In genomic region chr17:71256806-71257536, GRCm38 (mm10) we compare ENCODE assay signal across 13 mouse cellular contexts. TPM values are rescaled to one million over a fixed set of nuclear protein-coding genes. Genes with fewer than 3 reads are reported as not detected.
DNase-seq lines count a peak whose midpoint lies in the region; ATAC-seq lines count a peak whose summit lies in the region.
"Had no signal": no experiment of that assay in that cellular context is flagged by ENCODE, and none has a peak within 500 bp of the region (broad histone marks: within the 10 kb centered on the region; RNA-seq: fewer than 3 reads in every experiment).

No protein-coding gene starts in this region.

- peaks cover 27% of the 10 kb centered on the region for H3K79me2 ChIP-seq in macrophage (ENCODE audit: inconsistent target)

- H3K27ac ChIP-seq in macrophage, result peak overlapping the region; percentile 82
- H3K27ac ChIP-seq: embryonic facial prominence, embryonic 13.5 days; kidney, embryonic 15.5 days had no signal

- H3K4me3 ChIP-seq in macrophage (ENCODE audit: inconsistent target), result no peak overlapping the region
- H3K4me3 ChIP-seq: embryonic facial prominence, embryonic 13.5 days; kidney, embryonic 15.5 days had no signal

- peak; percentile 63 for ATAC-seq in common myeloid progenitor, adult 5-6 weeks (replicated peaks; ENCODE audit: low read depth, poor library complexity, severe bottlenecking)
- ATAC-seq: midbrain, embryonic 16.5 days had no signal

- H3K36me3 ChIP-seq in macrophage (ENCODE audit: inconsistent target), result no peaks in the 10 kb centered on the region

- peak; percentile 36 to 54 for DNase-seq in cerebellum, postnatal 25 days
- no peak for DNase-seq in cerebellum, adult 11-12 months
- peak; percentile 33 for DNase-seq in A20 (ENCODE audit: low read depth, low spot score)
- DNase-seq in frontal cortex, postnatal 36 days (ENCODE audit: low spot score in 2 of 2), result no peak
- no peak for DNase-seq in right cerebral cortex, adult 2 months (ENCODE audit: low spot score in 2 of 2)
- no peak for DNase-seq in frontal cortex, postnatal 25 days (ENCODE audit: low spot score in 2 of 2)
- DNase-seq: layer of hippocampus, postnatal 36 days; thymus, postnatal 25 days had no signal

- 10% methylated on average over 13 of the region's 13 CpGs for WGBS in macrophage (ENCODE audit: missing documents)

RNA-seq across cellular contexts. Expression of gene Emilin2, which starts 54.8 kb away (rescaled TPM):
- 36.8 and 41.2 TPM in 2 replicates for total RNA-seq in common myeloid progenitor, adult 5-6 weeks (2017)
- 100 to 1,000 TPM in 1 of 26 experiments, 10 to 100 TPM in 25; 14.5 to 104 (median 41.1) TPM for total RNA-seq in macrophage (2018; cell fraction: chromatin; rRNA removed)
- 10 to 100 TPM; 30.7 to 80.5 (median 44.7) TPM for total RNA-seq in macrophage (2018; cell fraction: cytosol; rRNA removed)
- total RNA-seq in macrophage (2018; cell fraction: nucleus; rRNA removed), result 100 to 1,000 TPM in 13 of 26 experiments, 10 to 100 TPM in 13; 46.7 to 189 (median 99.7) TPM
- 41.3 to 106 TPM (median 76.2 TPM) in 3 replicates for polyA plus RNA-seq in macrophage (2018)

Comparison
In these comparisons a context has a peak if more than half of its experiments do, and no peak if none do; other contexts are left out.
1. DNase-seq: peak in cerebellum, postnatal 25 days (2 of 2) and A20 (single experiment); none in cerebellum, adult 11-12 months (single experiment), frontal cortex, postnatal 36 days (0 of 2), right cerebral cortex, adult 2 months (0 of 2) and frontal cortex, postnatal 25 days (0 of 2).